Mouse (Mus musculus) kidney, embryonic 16.5 days (tissue): ENCODE data around the gene Gfod1. TPM values are rescaled to one million over a fixed set of nuclear protein-coding genes. Genes with fewer than 3 reads are reported as not detected.

Source experiments
- ATAC-seq: fragments of 200-750 bp; cut with Nextera tagmentation; 2 replicates; pipeline ENCODE4 v1.8.0; 2017; ENCODE audit warnings: moderate TSS enrichment; ENCODE audit not compliant: low FRiP score, low TSS enrichment
- H3K27ac ChIP-seq: fragments of 300-500 bp; sonication (generic); 2 replicates; pipeline ENCODE4 v1.5.1; 2014; ENCODE audit warnings: low read length
- H3K27me3 ChIP-seq: fragments of 300-500 bp; sonication (generic); 2 replicates; pipeline ENCODE4 v1.6.1; 2014; ENCODE audit warnings: low read length, control low read depth, mixed read lengths; ENCODE audit not compliant: insufficient read depth
- H3K36me3 ChIP-seq: fragments of 300-500 bp; sonication (generic); 2 replicates; pipeline ENCODE4 v1.6.1; 2014; ENCODE audit warnings: low read length, control low read depth, mixed read lengths; ENCODE audit not compliant: insufficient read depth
- H3K4me1 ChIP-seq: fragments of 300-500 bp; sonication (generic); 2 replicates; pipeline ENCODE4 v1.6.1; 2014; ENCODE audit warnings: low read length, control low read depth, mixed read lengths; ENCODE audit not compliant: insufficient read depth
- H3K4me2 ChIP-seq: fragments of 300-500 bp; sonication (generic); replicated peaks from 2 replicates; pipeline ENCODE4 v1.6.1; 2014; ENCODE audit warnings: low read depth, low read length
- H3K4me3 ChIP-seq: fragments of 300-500 bp; sonication (generic); 2 replicates; pipeline ENCODE4 v1.5.1; 2014; ENCODE audit warnings: mild to moderate bottlenecking, low read length
- H3K9ac ChIP-seq: fragments of 300-500 bp; sonication (generic); replicated peaks from 2 replicates; pipeline ENCODE4 v1.6.1; 2014; ENCODE audit warnings: low read length
- H3K9me3 ChIP-seq: fragments of 300-500 bp; sonication (generic); 2 replicates; pipeline ENCODE4 v1.6.1; 2016; ENCODE audit warnings: low read length, control low read depth
- WGBS: fragments of 180-500 bp; shearing (Covaris S2); extraction: QIAGEN DNeasy Blood & Tissue Kit; methylation state at CpG from one replicate; pipeline ENCODE4 v1.1.7; 2014; 5-methylcytosine and 5-hydroxymethylcytosine counted together
- polyA plus RNA-seq: library from polyadenylated mRNA; unstranded; fragments of >200 nt; fragmentation: Nextera tagmentation; extraction: Ambion mirVana; gene quantifications from 2 replicates; pipeline ENCODE4 v1.2.1, GENCODE M21; 2015

Gene Gfod1
- polyA plus RNA-seq, 1 experiment from 2014 or later = 0.36 TPM

DNA sequence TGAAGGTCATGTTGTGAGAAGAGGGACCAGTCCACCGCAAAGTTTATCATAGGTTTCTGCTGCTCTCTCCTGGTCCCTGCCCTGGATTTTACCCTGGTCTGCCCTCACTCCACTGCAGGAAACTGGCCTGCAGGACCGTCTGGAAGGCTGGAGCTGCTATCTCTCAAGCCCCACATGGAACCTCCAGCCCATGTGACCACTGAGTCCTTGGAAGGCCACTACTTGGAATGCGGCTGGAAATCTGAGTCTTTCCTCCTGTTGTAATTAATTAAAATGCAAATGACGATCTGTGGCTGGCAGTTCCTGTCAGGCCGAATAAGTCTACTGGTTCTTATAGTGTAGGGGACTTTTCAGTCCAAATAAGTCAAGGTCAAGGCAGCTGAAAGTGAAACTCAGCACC lies 50.4 kb downstream of the Gfod1 start:
- 0 out of 2 replicates have a peak, but pooled peaks have one; percentile 39 for ATAC-seq
- Histone ChIP-seq H3K36me3 (no peaks in the 10 kb centered on the region), H3K9ac (no peak overlapping the region), H3K4me1 (peaks cover 9% of the 10 kb centered on the region; the same call in 1 of the 2 replicates), H3K4me2 (no peak overlapping the region), H3K27ac (peak overlapping the region; percentile 29; the same call in 1 of the 2 replicates), H3K4me3 (no peak overlapping the region), H3K9me3 (no peaks in the 10 kb centered on the region), H3K27me3 (no peaks in the 10 kb centered on the region)
- WGBS = 26% methylated on average over 5 of the region's 5 CpGs

DNA sequence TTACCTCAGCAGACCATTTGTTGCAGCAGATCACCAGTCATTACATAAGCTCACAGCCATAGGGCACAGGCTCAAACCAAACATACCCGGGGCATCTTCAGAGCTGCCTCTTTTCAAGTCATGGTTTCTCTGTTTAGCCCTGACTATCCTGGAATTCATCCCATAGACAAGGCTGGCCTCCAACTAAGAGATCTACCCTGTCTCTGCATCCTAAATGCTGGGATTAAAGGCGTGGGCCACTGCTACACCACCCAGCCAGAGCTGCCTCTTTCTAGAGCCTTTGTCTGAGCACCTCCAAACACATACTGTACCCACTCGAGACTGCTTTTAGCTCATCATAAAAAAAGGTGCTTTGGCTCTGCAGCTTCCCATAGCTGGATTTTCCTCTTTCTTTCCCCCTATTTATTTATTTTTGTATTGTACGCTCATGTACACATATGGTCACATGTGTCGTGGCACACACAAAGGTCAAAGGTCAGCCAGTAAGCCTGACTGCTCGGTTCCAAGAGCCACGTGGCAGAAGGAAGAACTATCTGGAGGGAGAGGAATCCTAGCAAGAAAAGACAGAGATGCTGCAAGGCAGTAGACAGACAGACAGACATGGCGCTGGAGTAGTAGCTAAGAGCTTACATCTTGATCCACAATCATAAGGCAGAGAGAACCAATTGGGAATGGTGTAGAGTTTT lies 51.7 kb downstream of the Gfod1 start:
- H3K4me2 ChIP-seq = no peak overlapping the region
- WGBS = 89% methylated on average over 8 of the region's 8 CpGs
- H3K27me3 ChIP-seq = no peaks in the 10 kb centered on the region
- peaks cover 9% of the 10 kb centered on the region; the same call in 1 of the 2 replicates for H3K4me1 ChIP-seq
- ATAC-seq = no peak
- H3K27ac ChIP-seq = no peak overlapping the region
- H3K36me3 ChIP-seq = no peaks in the 10 kb centered on the region
- no peaks in the 10 kb centered on the region for H3K9me3 ChIP-seq
- no peak overlapping the region for H3K4me3 ChIP-seq
- H3K9ac ChIP-seq = no peak overlapping the region

DNA sequence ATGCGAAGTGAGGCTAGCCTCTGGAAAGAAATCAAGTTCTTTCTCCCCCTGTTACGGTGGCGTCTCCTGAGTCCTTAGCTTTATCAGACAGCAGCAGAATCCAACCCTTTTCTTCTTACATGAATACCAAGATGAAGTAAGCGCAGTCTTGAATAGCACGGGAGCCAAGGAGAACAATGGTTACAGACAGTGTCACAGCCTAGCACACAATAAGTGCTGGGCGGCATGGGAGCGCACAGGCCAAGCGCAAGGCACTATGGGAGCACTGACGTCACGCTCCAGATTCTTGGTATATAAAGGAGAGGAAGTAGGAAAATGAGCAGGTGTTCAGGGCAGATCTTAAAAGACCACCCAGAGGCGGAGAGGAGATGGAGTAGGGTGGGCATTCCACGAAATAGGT lies 52.6 kb downstream of the Gfod1 start:
- 92% methylated on average over 12 of the region's 12 CpGs for WGBS
- no peak overlapping the region for H3K4me2 ChIP-seq
- no peaks in the 10 kb centered on the region for H3K27me3 ChIP-seq
- peaks cover 9% of the 10 kb centered on the region; the same call in 1 of the 2 replicates for H3K4me1 ChIP-seq
- no peak overlapping the region for H3K9ac ChIP-seq
- ATAC-seq = no peak
- no peak overlapping the region for H3K4me3 ChIP-seq
- no peaks in the 10 kb centered on the region for H3K9me3 ChIP-seq
- H3K36me3 ChIP-seq = no peaks in the 10 kb centered on the region
- H3K27ac ChIP-seq = no peak overlapping the region

DNA sequence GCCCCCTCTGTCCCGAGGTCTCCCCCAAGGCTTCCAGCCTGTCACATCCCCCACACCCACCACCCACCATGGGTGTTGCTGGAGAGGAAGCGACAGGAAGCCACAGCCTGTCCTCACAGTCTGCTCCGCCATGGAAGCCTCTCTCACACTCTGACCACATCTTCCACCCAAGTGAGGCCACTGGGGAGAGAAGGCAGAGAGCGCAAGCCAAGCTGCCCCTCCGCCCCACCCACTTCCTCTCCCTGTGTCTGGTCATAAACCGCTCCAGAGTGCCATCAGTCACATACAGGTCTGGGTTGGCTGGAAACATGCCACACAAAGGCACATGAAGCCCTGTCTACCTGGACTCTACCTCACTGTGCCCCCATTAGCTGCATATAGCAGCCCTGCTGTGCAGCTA lies 53.3 kb downstream of the Gfod1 start:
- Histone ChIP-seq H3K4me2 (no peak overlapping the region), H3K27me3 (no peaks in the 10 kb centered on the region), H3K9ac (no peak overlapping the region), H3K36me3 (no peaks in the 10 kb centered on the region), H3K4me3 (no peak overlapping the region), H3K27ac (no peak overlapping the region), H3K9me3 (no peaks in the 10 kb centered on the region), H3K4me1 (peaks cover 9% of the 10 kb centered on the region; the same call in 1 of the 2 replicates)
- 67% methylated on average over 6 of the region's 6 CpGs for WGBS
- peak; percentile 31; the same call in 1 of the 2 replicates for ATAC-seq

DNA sequence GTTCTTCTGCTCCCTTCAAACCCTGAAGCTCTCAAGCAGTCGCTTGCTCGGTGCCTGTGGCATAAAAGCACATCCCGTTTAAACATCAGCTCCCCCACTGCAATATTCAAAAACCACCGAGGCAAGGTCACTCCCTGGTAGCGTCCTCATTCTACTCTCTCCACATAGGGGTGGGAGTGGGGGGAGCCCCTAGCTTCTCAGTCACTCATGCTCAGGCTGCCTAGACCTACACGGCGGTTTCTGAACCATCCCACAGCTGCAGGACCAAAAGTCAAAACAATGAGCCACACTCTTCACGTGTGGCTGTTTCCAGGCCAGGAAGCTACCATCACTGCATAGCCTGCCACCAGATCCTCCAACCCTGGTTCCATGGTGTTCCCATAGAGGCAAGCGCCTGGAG lies 53.9 kb downstream of the Gfod1 start:
- no peaks in the 10 kb centered on the region for H3K9me3 ChIP-seq
- no peak for ATAC-seq
- no peak overlapping the region for H3K4me2 ChIP-seq
- peaks cover 9% of the 10 kb centered on the region; the same call in 1 of the 2 replicates for H3K4me1 ChIP-seq
- no peaks in the 10 kb centered on the region for H3K27me3 ChIP-seq
- H3K4me3 ChIP-seq = no peak overlapping the region
- no peak overlapping the region for H3K27ac ChIP-seq
- H3K9ac ChIP-seq = no peak overlapping the region
- 84% methylated on average over 9 of the region's 9 CpGs for WGBS
- H3K36me3 ChIP-seq = no peaks in the 10 kb centered on the region

DNA sequence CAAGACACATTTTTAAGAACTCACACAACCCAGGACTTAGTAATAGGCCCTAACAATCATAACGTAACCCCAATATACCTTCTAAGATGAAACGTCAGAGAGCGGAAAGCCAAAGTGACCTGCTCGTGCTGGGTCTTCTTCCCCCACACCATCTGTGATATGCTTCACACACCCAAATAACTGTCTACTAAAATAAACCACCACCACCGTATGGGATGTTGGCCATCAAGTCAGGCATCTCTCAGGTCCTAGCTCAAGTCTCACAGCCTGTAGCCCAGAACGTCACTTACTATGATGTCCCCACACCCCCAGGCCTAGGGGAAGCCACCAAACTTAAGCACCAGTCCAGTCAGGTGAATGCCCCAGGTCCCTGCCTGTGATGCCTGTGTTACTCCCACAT lies 55.6 kb downstream of the Gfod1 start:
- Histone ChIP-seq H3K4me2 (no peak overlapping the region), H3K9ac (no peak overlapping the region), H3K27me3 (no peaks in the 10 kb centered on the region), H3K4me3 (no peak overlapping the region), H3K4me1 (peaks cover 11% of the 10 kb centered on the region; the same call in 1 of the 2 replicates), H3K9me3 (no peaks in the 10 kb centered on the region), H3K36me3 (no peaks in the 10 kb centered on the region), H3K27ac (no peak overlapping the region)
- no peak for ATAC-seq
- WGBS = 90% methylated on average over 6 of the region's 6 CpGs

DNA sequence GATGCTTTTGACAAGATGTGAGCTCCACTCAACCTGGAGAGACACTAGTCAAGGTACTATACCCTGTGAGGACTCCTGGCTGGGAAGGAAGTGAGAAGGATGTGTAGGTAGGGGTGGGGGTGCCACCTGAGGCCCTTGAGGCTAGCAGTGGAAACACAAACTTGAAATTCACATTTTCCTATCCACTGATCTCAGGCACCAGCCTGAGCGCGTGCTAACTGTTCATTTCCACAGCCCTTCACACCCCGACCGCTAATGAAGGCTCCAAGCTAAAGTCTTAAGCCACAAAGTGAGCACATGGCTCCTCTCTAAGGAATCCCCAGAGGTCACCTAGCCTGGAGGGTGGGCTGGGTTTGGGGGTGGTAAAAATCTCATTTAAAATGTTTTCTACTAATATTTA lies 57.1 kb downstream of the Gfod1 start:
- Histone ChIP-seq H3K4me1 (peaks cover 11% of the 10 kb centered on the region; the same call in 1 of the 2 replicates), H3K4me2 (no peak overlapping the region), H3K9me3 (no peaks in the 10 kb centered on the region), H3K36me3 (no peaks in the 10 kb centered on the region), H3K27me3 (no peaks in the 10 kb centered on the region), H3K27ac (no peak overlapping the region), H3K9ac (no peak overlapping the region), H3K4me3 (no peak overlapping the region)
- WGBS = 95% methylated on average over 4 of the region's 4 CpGs
- ATAC-seq = no peak

DNA sequence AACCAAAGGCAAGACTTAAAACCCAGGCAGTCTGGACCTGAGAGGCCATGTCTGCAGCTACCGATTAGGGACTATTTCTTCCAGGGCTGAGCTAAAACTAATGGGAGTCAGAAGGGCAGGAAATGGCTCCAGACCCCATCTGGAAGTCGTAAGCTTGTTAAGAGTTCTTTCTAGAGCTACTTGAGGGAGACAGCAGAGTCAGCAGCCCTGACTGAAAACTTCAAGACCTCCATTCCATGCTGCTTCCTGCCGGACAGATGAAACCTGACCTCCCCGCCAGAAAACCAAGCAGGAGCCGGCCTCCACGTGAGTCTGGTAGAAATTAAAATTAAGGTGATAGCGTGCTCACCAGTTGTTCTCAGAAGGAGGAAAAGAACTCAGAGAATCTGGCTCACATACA lies 60.2 kb downstream of the Gfod1 start:
- Histone ChIP-seq H3K27me3 (no peaks in the 10 kb centered on the region), H3K4me1 (peaks cover 30% of the 10 kb centered on the region), H3K9me3 (no peaks in the 10 kb centered on the region), H3K4me3 (no peak overlapping the region), H3K4me2 (no peak overlapping the region), H3K9ac (no peak overlapping the region), H3K27ac (no peak overlapping the region), H3K36me3 (no peaks in the 10 kb centered on the region)
- 17% methylated on average over 7 of the region's 7 CpGs for WGBS
- no peak for ATAC-seq

DNA sequence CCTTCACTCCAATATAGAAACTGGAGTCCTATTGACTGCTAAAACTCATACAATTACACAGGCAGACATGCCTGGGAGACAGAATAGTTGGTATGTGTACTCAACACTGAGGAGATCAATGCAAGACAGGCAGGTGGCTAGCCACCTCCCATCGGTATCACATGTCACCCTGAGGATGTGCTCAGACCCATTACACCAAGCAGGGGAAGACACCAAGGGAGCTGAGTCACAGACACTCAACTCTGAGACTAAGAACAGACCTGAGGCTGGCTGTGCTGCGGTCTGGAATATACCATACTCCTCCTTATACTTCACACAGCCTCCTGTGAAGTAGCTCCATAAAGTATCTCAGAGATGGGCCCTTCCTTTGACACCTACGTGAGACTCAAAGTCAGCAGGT lies 60.7 kb downstream of the Gfod1 start:
- Histone ChIP-seq H3K4me1 (peaks cover 30% of the 10 kb centered on the region), H3K9ac (no peak overlapping the region), H3K27me3 (no peaks in the 10 kb centered on the region), H3K27ac (no peak overlapping the region), H3K36me3 (no peaks in the 10 kb centered on the region), H3K4me2 (no peak overlapping the region), H3K4me3 (no peak overlapping the region), H3K9me3 (no peaks in the 10 kb centered on the region)
- 95% methylated on average over 3 of the region's 3 CpGs for WGBS
- no peak for ATAC-seq

DNA sequence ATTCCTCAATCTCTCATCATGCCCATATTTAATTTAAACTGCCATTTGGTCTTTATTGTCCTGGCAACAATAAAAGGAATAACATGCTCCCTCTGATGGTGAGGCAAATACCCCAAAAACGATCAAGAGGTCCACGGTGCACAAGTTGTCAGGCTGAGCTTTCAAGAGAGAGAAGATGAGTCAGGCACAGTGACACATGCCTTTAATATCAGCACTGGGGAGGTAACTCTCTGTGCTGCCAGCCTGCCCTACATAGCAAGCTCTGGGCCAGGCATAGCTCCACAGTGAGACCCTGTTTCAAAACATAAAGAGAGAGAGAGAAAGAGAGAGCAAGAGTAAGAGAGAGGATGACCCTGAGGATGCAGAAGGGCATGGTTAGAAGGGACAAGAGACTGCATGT lies 62.2 kb downstream of the Gfod1 start:
- Histone ChIP-seq H3K9me3 (no peaks in the 10 kb centered on the region), H3K9ac (no peak overlapping the region), H3K27me3 (no peaks in the 10 kb centered on the region), H3K36me3 (no peaks in the 10 kb centered on the region), H3K27ac (no peak overlapping the region), H3K4me2 (no peak overlapping the region), H3K4me3 (no peak overlapping the region), H3K4me1 (peaks cover 33% of the 10 kb centered on the region)
- ATAC-seq = no peak
- WGBS = 78% methylated on average over 2 of the region's 2 CpGs
